Mouse (Mus musculus) forebrain, embryonic 14.5 days (tissue): ENCODE measurements around the gene Phox2b. TPM values are rescaled to one million over a fixed set of nuclear protein-coding genes. Genes with fewer than 3 reads are reported as not detected.

Source experiments
- ATAC-seq: fragments of 200-750 bp; cut with Nextera tagmentation; 2 replicates; pipeline ENCODE4 v1.8.0; 2017; ENCODE audit warnings: mild to moderate bottlenecking, moderate library complexity
- DNase-seq: peaks from one replicate; pipeline ENCODE4 v3.0.0-alpha.2; 2015; ENCODE audit warnings: low spot score
- H3K27ac ChIP-seq: fragments of 300-500 bp; sonication (generic); 2 replicates; pipeline ENCODE4 v1.5.1; 2014; ENCODE audit warnings: low read depth, mild to moderate bottlenecking, control low read depth, low read length, moderate library complexity
- H3K27me3 ChIP-seq: fragments of 300-500 bp; sonication (generic); replicated peaks from 2 replicates; pipeline ENCODE4 v1.6.1; 2014; ENCODE audit warnings: low read length, control low read depth, mixed read lengths; ENCODE audit not compliant: control insufficient read depth, insufficient read depth
- H3K36me3 ChIP-seq: fragments of 300-500 bp; sonication (generic); 2 replicates; pipeline ENCODE4 v1.6.1; 2014; ENCODE audit warnings: low read length, control low read depth; ENCODE audit not compliant: control insufficient read depth, insufficient read depth
- H3K4me1 ChIP-seq: fragments of 300-500 bp; sonication (generic); 2 replicates; pipeline ENCODE4 v1.6.1; 2014; ENCODE audit warnings: antibody characterized with exemption, low read length, control low read depth; ENCODE audit not compliant: control insufficient read depth, insufficient read depth
- H3K4me2 ChIP-seq: fragments of 300-500 bp; sonication (generic); 2 replicates; pipeline ENCODE4 v1.6.1; 2014; ENCODE audit warnings: mild to moderate bottlenecking, control low read depth, low read length
- H3K4me3 ChIP-seq: fragments of 300-500 bp; sonication (generic); 2 replicates; pipeline ENCODE4 v1.5.1; 2014; ENCODE audit warnings: low read depth, low read length, control low read depth
- H3K9ac ChIP-seq: fragments of 300-500 bp; sonication (generic); 2 replicates; pipeline ENCODE4 v1.6.1; 2014; ENCODE audit warnings: mild to moderate bottlenecking, low read length, control low read depth, moderate library complexity
- H3K9me3 ChIP-seq: fragments of 300-500 bp; sonication (generic); replicated peaks from 2 replicates; pipeline ENCODE4 v1.6.1; 2016; ENCODE audit warnings: low read length, control low read depth, mixed read lengths; ENCODE audit not compliant: control insufficient read depth
- WGBS: fragments of 180-500 bp; shearing (Covaris S2); extraction: QIAGEN DNeasy Blood & Tissue Kit; methylation state at CpG from one replicate; pipeline ENCODE4 v1.1.7; 2014; 5-methylcytosine and 5-hydroxymethylcytosine counted together
- polyA plus RNA-seq: library from polyadenylated mRNA; unstranded; fragments of >200 nt; fragmentation: Nextera tagmentation; extraction: Ambion mirVana; gene quantifications from 2 replicates; pipeline ENCODE4 v1.2.1, GENCODE M21; 2014

Gene Phox2b
- polyA plus RNA-seq, 1 experiment from 2014 or later = not detected

DNA sequence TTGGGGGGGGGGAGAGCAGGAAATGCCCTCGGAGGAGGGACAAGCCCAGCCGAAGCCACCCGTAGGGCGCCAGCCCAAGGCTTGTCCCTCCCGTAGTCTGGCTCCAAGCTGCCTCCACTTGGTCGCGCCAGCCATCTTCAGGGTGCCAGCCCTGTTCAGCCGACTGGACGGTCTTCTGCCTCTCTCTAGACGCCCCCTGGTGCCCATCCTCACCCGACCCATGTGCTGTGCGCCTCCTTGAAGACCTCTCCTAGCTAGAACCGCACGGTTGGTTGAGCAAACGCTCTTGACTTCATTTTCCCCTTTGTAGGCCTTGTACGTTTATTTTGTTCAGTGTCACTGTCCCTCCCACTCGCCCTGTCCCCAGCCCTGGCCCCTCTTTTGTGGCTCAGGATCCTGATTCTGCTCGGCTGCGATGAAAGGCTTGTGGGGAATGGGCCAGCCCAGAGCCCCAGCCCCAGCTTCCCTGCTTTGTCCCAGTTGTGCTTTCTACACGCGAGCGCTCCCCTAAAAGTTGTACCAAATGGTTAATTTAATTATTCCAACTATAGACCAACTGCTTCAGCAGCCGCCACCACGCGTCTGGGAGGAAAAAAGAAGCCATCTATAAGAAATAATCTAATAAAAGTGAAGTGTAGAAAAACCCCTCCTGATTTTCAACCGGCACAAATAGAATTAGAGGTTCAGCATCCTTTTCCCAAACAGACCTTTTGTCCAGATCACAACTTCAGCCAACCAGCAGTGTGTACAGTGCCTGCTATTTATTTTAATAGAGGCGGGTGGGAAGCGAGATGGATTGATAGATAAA is 2.9 kb upstream of the Phox2b start:
- DNase-seq = peak; percentile 55
- Histone ChIP-seq H3K4me1 (no peaks in the 10 kb centered on the region), H3K36me3 (no peaks in the 10 kb centered on the region), H3K9ac (no peak overlapping the region), H3K9me3 (no peaks in the 10 kb centered on the region), H3K27me3 (peaks cover 77% of the 10 kb centered on the region), H3K4me2 (no peak overlapping the region), H3K4me3 (no peak overlapping the region), H3K27ac (no peak overlapping the region)
- peak; percentile 60; the same call in 1 of the 2 replicates for ATAC-seq
- 2% methylated on average over 28 of the region's 28 CpGs for WGBS

DNA sequence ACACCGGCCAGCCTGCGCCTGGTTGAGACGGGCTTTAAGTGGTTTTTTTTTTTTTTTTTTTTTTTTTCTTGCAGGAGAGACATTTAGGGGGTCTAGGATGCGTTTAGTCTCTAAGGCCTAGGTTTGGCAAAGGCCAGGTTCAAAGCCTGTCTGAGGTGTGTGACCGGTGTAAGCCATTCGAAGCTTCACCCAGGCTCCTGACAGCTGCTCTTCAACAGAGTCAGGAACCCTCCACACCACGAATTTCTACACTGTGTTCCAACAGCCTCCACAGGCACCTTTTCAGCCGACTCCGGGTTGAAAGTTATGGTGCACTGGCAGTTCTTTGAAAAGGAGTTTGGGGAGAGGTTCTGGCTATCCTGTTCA is 2.3 kb upstream of the Phox2b start:
- 0% methylated on average over 9 of the region's 9 CpGs for WGBS
- H3K36me3 ChIP-seq = no peaks in the 10 kb centered on the region

DNA sequence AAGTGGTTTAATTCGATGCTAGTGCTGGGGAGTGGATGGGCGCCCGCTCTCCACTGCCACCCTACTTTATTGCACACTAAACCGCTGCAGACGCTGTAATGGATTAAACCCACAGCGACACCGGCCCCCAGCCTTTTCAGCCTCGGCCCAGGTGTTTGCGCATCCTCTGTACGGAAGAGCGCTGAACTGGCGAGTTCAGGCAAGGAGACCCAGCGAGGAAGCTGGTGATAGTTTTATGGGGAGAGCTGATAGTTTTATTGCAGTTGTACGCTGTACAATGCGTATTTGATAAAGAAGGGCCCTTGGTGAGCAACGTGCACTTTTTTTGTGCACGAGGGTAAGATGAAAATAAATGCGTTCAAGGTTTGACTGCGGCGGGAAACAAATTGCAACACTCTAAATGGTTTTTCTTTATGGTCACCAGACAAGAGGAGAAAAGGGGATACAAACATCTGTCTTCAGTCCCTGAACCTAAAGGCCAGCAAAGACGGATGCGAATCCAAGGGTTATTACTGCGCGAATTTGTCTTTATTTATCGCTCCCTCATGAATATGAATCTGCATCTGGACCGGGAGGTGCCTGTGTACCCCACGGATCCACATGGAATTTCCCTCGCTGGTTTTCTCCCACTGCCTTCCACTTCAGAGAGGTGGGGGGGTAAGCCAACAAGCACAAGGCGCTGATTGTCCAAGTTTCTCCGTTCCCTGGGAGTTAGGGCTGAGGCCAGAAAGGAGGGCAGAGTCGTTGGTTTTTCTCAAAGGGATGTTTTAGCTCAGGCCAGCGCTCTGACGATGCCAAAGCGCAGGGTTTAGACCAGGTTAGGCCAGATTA is 1.7 kb upstream of the Phox2b start:
- no peaks in the 10 kb centered on the region for H3K36me3 ChIP-seq
- H3K4me2 ChIP-seq = no peak overlapping the region
- no peak overlapping the region for H3K27ac ChIP-seq
- peaks cover 87% of the 10 kb centered on the region for H3K27me3 ChIP-seq
- peaks cover 3% of the 10 kb centered on the region for H3K4me1 ChIP-seq
- ATAC-seq (no peak), DNase-seq (no peak)
- H3K9ac ChIP-seq = no peak overlapping the region
- 2% methylated on average over 34 of the region's 34 CpGs for WGBS
- no peak overlapping the region for H3K4me3 ChIP-seq
- no peaks in the 10 kb centered on the region for H3K9me3 ChIP-seq

More for the DNA sequence above, 2.3 kb upstream of the Phox2b start:
- Histone ChIP-seq H3K4me3 (no peak overlapping the region), H3K27me3 (peaks cover 81% of the 10 kb centered on the region), H3K4me2 (no peak overlapping the region), H3K27ac (no peak overlapping the region), H3K9me3 (no peaks in the 10 kb centered on the region), H3K9ac (no peak overlapping the region), H3K4me1 (peaks cover under 1% of the 10 kb centered on the region)
- ATAC-seq (peak; percentile 19; the same call in 1 of the 2 replicates), DNase-seq (no peak)

DNA sequence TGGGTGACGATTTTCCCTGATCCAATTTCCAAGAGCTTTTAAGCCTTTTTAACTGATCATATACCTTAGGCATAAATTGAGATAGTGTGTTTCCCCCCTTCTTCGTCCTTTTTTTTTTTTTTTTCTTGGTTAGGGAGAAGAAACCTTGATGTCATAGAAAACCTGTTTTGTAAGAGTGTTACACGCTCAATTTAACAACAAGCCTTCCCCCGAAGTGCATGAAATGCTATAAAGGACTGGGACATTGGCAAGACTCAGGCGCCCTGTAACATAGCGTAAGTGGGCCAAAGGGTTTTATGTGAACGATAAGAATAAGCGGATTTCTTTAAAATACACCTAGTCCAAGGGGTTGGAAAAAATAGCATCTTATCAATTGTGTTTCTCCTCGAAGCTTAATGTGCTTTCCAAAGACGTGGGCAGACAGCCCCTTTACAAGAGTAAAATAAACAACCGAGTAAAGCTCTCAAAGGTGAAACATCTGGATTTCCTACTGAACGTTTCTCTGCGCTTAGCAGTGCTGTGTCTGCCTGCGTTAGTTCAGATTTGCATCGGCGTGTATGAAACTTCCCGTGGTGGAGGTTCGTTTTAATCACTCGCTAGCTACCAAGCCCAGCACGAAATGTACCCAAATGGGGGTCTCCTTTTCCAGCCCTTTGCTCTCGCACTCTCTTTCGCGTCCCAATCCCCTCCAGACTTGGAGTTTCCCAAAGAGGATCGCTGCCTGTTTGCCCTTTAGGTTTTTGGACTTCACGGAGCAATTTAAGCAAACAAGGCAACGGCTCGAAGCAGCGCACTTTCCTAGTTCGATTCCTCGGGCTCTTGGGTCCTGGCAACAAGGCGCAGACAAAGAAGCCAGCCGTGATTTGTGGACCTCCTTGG is 531 bp upstream of the Phox2b start:
- under 1% methylated on average over 32 of the region's 32 CpGs for WGBS
- Histone ChIP-seq H3K36me3 (no peaks in the 10 kb centered on the region), H3K4me1 (peaks cover 3% of the 10 kb centered on the region), H3K27ac (no peak overlapping the region), H3K27me3 (peaks cover 94% of the 10 kb centered on the region), H3K4me3 (no peak overlapping the region), H3K4me2 (no peak overlapping the region), H3K9ac (no peak overlapping the region), H3K9me3 (no peaks in the 10 kb centered on the region)
- ATAC-seq (no peak), DNase-seq (peak; percentile 45)

DNA sequence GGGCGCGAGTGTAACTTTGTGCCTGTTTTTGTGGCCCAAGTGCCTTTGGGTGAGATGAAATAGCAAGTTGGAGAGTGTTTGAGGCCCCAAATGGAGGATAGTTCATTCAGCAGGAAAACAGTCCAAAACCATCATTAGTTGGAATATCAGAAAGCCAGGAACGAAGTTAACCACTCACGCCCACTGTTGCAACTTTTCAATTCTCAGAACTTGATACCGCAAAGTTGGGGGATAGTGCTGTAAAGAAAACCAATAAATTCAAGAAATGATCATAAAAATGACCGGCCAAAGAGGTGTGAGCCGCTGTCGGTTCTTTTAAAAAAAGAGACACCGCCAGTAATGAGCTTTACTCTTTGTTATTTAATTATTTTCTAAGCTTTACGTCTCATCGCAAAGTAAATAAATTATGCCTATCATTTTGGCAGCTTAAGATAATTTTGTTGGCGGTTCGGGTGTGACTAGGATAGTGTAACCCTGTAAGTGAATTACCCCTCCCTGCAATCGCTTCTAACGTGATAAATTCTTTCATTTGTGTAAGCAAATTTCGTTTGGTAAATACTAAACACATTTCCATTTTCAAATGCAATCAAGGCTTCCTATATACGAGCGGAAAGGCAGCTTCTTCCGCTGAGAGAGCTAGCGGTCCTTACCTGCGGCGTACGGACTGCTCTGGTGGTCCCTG is 909 bp downstream of the Phox2b start:
- Histone ChIP-seq H3K4me2 (no peak overlapping the region), H3K9ac (no peak overlapping the region), H3K4me3 (no peak overlapping the region), H3K4me1 (peaks cover 3% of the 10 kb centered on the region), H3K27ac (no peak overlapping the region), H3K27me3 (peaks cover 93% of the 10 kb centered on the region), H3K36me3 (no peaks in the 10 kb centered on the region), H3K9me3 (no peaks in the 10 kb centered on the region)
- 2% methylated on average over 23 of the region's 23 CpGs for WGBS
- DNase-seq (no peak), ATAC-seq (no peak)

DNA sequence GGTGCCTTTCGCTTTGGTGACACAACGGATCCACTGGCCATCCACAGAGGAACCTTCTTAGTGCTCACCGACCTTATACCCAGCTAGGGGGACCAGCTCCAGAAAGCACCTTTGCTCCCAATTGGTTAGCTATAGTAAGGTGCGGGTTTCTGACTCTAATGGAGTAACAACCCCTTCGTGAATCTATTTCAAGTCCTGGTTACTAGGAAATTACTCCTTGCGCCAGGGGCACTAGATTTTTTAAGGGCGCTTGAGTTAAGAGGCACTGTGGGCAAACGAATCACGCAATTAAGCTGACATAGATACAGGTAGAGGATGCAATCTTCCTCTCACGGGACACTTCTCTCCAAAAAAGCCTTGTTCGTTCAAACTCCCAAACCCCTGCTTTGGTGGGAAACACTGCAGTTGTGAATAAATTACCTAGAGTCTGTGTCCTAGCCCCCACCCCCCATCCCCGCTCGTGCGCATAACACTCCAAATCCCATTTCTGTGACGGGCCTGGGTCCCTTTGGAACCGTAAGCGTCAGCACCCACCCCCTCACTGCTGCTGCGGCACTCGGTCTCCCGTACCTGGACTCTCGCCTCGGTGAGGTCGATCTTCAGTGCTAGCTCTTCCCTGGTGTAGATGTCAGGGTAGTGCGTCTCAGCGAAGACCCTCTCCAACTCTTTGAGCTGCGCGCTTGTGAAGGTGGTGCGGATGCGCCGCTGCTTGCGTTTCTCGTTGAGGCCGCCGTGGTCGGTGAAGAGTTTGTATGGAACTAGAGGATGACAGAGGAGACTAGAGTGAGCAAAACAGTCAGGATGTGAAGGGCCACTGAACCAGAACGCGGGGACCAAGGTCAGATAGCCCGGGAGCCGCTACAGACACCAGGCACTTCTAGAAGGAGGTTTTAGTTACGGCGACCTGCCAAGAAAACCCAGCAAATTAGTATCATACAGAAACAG is 1.7 kb downstream of the Phox2b start:
- no peaks in the 10 kb centered on the region for H3K36me3 ChIP-seq
- H3K4me2 ChIP-seq = no peak overlapping the region
- peaks cover 3% of the 10 kb centered on the region for H3K4me1 ChIP-seq
- H3K27ac ChIP-seq = no peak overlapping the region
- ATAC-seq = no peak
- no peaks in the 10 kb centered on the region for H3K9me3 ChIP-seq
- peak; percentile 30 for DNase-seq
- no peak overlapping the region for H3K4me3 ChIP-seq
- 1% methylated on average over 41 of the region's 41 CpGs for WGBS
- peaks cover 89% of the 10 kb centered on the region for H3K27me3 ChIP-seq
- no peak overlapping the region for H3K9ac ChIP-seq

DNA sequence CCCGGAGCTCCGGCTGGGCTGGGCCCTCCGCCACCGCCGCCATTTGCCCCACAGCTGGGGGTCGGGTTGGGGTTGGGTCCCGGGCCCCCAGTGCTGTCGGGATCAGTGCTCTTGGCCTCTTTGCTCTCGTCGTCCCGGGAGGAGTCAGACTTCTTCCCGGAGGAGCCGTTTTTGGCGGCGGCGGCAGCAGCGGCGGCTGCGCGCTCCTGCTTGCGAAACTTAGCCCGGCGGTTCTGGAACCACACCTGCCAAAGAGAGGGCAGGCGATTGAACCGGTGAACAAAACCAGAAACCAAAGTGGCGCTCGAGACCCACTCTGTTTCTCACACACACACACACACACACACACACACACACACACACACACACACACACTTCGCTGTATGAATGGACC is 2.7 kb downstream of the Phox2b start:
- Histone ChIP-seq H3K4me3 (peak overlapping the region; percentile 18), H3K27ac (no peak overlapping the region), H3K27me3 (peaks cover 88% of the 10 kb centered on the region), H3K4me2 (peak overlapping the region; percentile 40), H3K36me3 (no peaks in the 10 kb centered on the region), H3K4me1 (peaks cover 3% of the 10 kb centered on the region), H3K9ac (no peak overlapping the region), H3K9me3 (no peaks in the 10 kb centered on the region)
- no peak for DNase-seq
- no peak for ATAC-seq
- WGBS = under 1% methylated on average over 28 of the region's 28 CpGs
